Mouse (Mus musculus): ENCODE measurements around the gene Zfp658. TPM values are rescaled to one million over a fixed set of nuclear protein-coding genes. Genes with fewer than 3 reads are reported as not detected.

Gene Zfp658
- polyA plus RNA-seq, 1 experiment from 2014 or later: 10.3 TPM

DNA sequence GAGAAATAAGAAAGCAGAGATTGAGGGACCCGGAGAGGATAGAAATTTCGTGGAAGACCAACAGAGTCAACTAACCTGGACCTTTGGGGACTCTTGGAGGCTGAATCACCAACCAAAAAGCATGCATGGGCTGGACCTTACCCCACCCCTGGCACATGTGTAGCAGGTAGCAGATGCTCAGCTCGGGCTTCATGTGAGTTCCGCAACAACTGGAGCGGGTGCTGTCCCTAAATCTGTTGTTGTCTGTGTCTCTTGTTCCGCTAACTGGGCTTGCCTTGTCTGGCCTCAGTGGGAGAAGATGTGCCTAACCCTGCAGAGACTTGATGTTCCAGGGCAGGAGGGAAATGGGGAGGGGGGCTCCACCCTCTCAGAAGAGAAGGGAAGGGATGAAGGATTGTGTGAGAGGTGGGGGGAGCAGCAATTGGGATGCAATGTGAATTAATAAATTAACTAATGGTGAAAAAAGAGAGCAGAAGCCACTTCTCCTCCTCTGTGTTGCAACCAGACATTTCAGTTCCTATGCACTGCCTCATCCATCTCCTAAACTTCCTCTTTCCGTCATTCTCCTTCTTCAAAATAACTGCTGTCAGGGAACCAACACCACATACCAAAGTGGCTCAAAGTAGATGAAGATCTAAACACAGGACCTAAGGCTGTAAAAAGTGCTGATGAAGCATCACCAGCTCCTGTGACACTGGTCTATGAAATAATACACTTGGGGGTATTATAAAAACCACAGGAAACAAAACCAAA lies 17.7 kb upstream of the Zfp658 start, which contains the start of gene Cd33:
TSS of gene Cd33 (minus strand) at position 204 of the 753 bp plus-strand sequence.
- no peak within 1 kb of the TSS for H3K27ac ChIP-seq (replicated peaks; ENCODE audit: low read depth, low read length)
- H3K9ac ChIP-seq (replicated peaks; ENCODE audit: low read length): no peak within 1 kb of the TSS
- WGBS: 84% methylated on average over 7 of the region's 7 CpGs
- H3K4me1 ChIP-seq (ENCODE audit: control insufficient read depth, insufficient read depth, low read length): no peaks in the 10 kb centered on the region
- no peak within 1 kb of the TSS for H3K4me2 ChIP-seq (ENCODE audit: low read length)
- H3K27me3 ChIP-seq (ENCODE audit: control insufficient read depth, insufficient read depth, low read length): no peaks in the 10 kb centered on the region
- no peak for ATAC-seq (ENCODE audit: low FRiP score, low TSS enrichment)
- no peak for DNase-seq
- no peaks in the 10 kb centered on the region for H3K36me3 ChIP-seq (ENCODE audit: control insufficient read depth, insufficient read depth, low read length)
- no peak within 1 kb of the TSS for H3K4me3 ChIP-seq (replicated peaks; ENCODE audit: low read depth, low read length)
- H3K9me3 ChIP-seq (ENCODE audit: control insufficient read depth, low read length): no peaks in the 10 kb centered on the region

DNA sequence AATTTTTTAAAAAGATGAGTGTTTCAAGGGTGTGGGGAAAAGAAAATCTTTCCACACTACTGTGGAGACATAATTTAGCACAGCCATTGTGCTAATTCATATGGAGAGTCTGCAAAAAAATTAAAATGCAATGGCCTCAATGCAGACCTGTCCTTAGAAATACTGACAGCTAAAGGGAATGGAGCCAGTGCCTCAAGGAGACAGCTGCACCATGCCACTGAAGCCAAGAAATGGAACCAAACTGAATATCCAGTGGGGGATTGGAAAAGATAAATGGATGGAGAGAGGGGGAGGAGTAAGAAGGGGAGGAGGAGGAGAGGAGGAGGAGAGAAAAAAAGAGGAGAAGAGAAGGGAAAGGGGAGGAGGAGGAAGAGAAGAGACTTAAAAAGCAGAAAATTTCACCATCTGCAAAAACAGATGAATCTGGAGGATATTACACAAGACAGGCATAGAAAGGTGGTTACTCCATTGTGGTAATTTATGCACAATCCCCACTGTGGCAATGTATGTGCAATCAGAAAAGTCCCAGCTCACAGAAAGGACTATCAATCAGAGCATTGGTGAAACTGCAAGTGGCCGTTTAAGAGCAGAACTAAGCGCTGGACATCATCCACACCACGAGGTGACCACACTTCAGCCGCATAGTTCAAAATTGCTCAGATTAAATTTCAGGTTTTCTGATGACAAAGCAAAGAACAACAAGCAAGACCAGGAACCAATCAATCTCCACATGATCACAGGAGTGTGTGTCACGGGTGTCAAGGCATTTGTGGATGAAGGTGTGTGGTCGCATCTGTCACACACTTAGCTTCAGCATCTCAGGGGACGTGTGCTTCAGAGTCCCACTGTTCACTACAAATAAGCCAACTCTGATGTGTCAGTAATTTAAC lies 16.2 kb upstream of the Zfp658 start:
- ATAC-seq (ENCODE audit: low FRiP score, low TSS enrichment): no peak
- no peak overlapping the region for H3K27ac ChIP-seq (replicated peaks; ENCODE audit: low read depth, low read length)
- H3K36me3 ChIP-seq (ENCODE audit: control insufficient read depth, insufficient read depth, low read length): no peaks in the 10 kb centered on the region
- H3K9me3 ChIP-seq (ENCODE audit: control insufficient read depth, low read length): no peaks in the 10 kb centered on the region
- WGBS: 74% methylated on average over 7 of the region's 7 CpGs
- no peaks in the 10 kb centered on the region for H3K27me3 ChIP-seq (ENCODE audit: control insufficient read depth, insufficient read depth, low read length)
- no peak overlapping the region for H3K4me2 ChIP-seq (ENCODE audit: low read length)
- H3K4me1 ChIP-seq (ENCODE audit: control insufficient read depth, insufficient read depth, low read length): no peaks in the 10 kb centered on the region
- H3K9ac ChIP-seq (replicated peaks; ENCODE audit: low read length): no peak overlapping the region
- no peak for DNase-seq
- no peak overlapping the region for H3K4me3 ChIP-seq (replicated peaks; ENCODE audit: low read depth, low read length)

DNA sequence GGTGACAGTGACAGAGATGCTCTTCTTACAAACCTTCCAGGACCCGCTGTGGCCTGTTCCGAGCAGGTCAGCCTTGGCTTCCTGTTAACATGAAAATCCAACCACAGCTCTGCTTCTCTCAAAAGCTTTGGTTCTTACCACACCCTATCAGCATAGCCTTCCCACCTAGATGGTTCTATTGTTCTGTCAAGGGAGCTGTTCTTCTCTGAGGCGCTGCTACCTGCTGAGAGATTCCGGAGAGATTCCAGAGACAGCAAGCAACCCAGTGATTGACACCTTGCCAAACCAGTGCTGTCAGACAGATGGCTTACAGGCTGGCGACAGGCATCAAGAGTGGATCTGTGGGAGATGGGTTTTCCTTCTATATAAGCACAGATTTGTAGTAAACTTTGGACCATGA lies 14.4 kb upstream of the Zfp658 start:
- WGBS: 43% methylated on average over 5 of the region's 5 CpGs
- DNase-seq (no peak), ATAC-seq (ENCODE audit: low FRiP score, low TSS enrichment) (no peak)
- Histone ChIP-seq H3K27ac (replicated peaks; ENCODE audit: low read depth, low read length) (no peak overlapping the region), H3K4me3 (replicated peaks; ENCODE audit: low read depth, low read length) (no peak overlapping the region), H3K27me3 (ENCODE audit: control insufficient read depth, insufficient read depth, low read length) (no peaks in the 10 kb centered on the region), H3K4me2 (ENCODE audit: low read length) (no peak overlapping the region), H3K36me3 (ENCODE audit: control insufficient read depth, insufficient read depth, low read length) (no peaks in the 10 kb centered on the region), H3K9me3 (ENCODE audit: control insufficient read depth, low read length) (no peaks in the 10 kb centered on the region), H3K4me1 (ENCODE audit: control insufficient read depth, insufficient read depth, low read length) (no peaks in the 10 kb centered on the region), H3K9ac (replicated peaks; ENCODE audit: low read length) (no peak overlapping the region)

DNA sequence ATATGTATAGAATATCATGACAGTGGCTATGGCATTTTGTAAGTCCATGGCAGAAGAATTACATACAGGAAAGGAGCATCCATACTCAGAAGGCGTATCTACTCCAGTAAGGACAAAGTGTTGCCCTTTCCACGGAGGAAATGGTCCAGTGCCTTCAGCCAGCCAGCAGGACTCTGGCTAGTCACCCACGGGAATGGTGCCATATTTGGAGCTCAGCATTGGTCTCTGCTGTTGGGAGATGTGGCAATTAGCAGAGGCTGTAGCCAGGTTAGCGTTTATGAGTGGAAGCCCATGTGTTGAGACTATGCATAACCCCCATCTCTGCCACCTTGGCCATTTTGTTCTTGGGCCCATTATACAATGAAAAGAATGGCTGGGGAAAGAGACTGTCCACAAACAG lies 13.8 kb upstream of the Zfp658 start:
- 81% methylated on average over 4 of the region's 4 CpGs for WGBS
- no peaks in the 10 kb centered on the region for H3K9me3 ChIP-seq (ENCODE audit: control insufficient read depth, low read length)

DNA sequence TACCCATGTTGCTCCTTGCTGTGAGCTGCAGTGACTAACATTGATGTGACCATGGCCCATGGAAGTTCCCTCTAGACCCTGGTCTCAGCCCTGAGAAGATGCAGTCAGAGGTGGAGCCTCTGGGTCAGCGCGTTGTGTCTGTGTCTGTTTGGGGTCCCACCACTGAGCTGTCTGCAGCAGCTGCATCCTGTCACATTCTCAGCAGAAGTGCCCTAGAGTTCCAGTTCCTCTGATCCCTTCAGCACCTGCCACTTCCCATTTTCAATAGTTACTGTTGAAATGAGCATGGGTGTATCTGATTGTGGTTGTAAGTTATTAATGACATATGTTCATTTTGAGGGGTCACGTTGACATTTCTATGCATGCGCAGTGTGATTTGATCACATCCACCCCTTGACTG lies 8.9 kb upstream of the Zfp658 start:
- Histone ChIP-seq H3K4me3 (replicated peaks; ENCODE audit: low read depth, low read length) (no peak overlapping the region), H3K27ac (replicated peaks; ENCODE audit: low read depth, low read length) (no peak overlapping the region), H3K36me3 (ENCODE audit: control insufficient read depth, insufficient read depth, low read length) (no peaks in the 10 kb centered on the region), H3K4me2 (ENCODE audit: low read length) (no peak overlapping the region), H3K4me1 (ENCODE audit: control insufficient read depth, insufficient read depth, low read length) (no peaks in the 10 kb centered on the region), H3K27me3 (ENCODE audit: control insufficient read depth, insufficient read depth, low read length) (no peaks in the 10 kb centered on the region), H3K9me3 (ENCODE audit: control insufficient read depth, low read length) (no peaks in the 10 kb centered on the region), H3K9ac (replicated peaks; ENCODE audit: low read length) (no peak overlapping the region)
- no peak for ATAC-seq (ENCODE audit: low FRiP score, low TSS enrichment)
- no peak for DNase-seq
- WGBS: 93% methylated on average over 4 of the region's 4 CpGs

More for the DNA sequence above, 13.8 kb upstream of the Zfp658 start:
- Histone ChIP-seq H3K36me3 (ENCODE audit: control insufficient read depth, insufficient read depth, low read length) (no peaks in the 10 kb centered on the region), H3K27me3 (ENCODE audit: control insufficient read depth, insufficient read depth, low read length) (no peaks in the 10 kb centered on the region), H3K27ac (replicated peaks; ENCODE audit: low read depth, low read length) (no peak overlapping the region), H3K4me2 (ENCODE audit: low read length) (no peak overlapping the region), H3K4me1 (ENCODE audit: control insufficient read depth, insufficient read depth, low read length) (no peaks in the 10 kb centered on the region), H3K4me3 (replicated peaks; ENCODE audit: low read depth, low read length) (no peak overlapping the region), H3K9ac (replicated peaks; ENCODE audit: low read length) (no peak overlapping the region)
- ATAC-seq (ENCODE audit: low FRiP score, low TSS enrichment): no peak
- no peak for DNase-seq

DNA sequence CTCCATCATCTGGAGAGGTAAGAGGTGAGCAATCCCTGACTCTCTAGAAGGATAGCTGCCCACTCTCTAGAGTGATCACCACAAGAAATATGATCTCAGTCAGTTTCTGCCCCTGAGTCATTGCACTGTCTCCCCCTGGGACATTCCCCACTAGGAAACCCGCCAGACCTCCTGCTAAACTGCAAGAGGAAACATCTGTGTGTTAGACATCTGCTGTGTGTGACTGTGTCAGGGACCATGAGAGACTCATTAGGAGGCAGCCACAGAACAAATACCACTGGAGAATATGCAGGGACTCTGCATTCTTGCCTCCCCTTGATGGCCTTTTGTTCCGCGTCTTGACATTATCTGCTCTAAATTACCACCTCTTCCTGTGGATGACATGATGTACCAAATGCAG lies 7.5 kb upstream of the Zfp658 start:
- WGBS: 73% methylated on average over 3 of the region's 3 CpGs
- Histone ChIP-seq H3K27me3 (ENCODE audit: control insufficient read depth, insufficient read depth, low read length) (no peaks in the 10 kb centered on the region), H3K9ac (replicated peaks; ENCODE audit: low read length) (no peak overlapping the region), H3K36me3 (ENCODE audit: control insufficient read depth, insufficient read depth, low read length) (no peaks in the 10 kb centered on the region), H3K27ac (replicated peaks; ENCODE audit: low read depth, low read length) (no peak overlapping the region), H3K4me1 (ENCODE audit: control insufficient read depth, insufficient read depth, low read length) (no peaks in the 10 kb centered on the region), H3K9me3 (ENCODE audit: control insufficient read depth, low read length) (no peaks in the 10 kb centered on the region), H3K4me3 (replicated peaks; ENCODE audit: low read depth, low read length) (no peak overlapping the region), H3K4me2 (ENCODE audit: low read length) (no peak overlapping the region)
- DNase-seq: no peak
- ATAC-seq (ENCODE audit: low FRiP score, low TSS enrichment): no peak

DNA sequence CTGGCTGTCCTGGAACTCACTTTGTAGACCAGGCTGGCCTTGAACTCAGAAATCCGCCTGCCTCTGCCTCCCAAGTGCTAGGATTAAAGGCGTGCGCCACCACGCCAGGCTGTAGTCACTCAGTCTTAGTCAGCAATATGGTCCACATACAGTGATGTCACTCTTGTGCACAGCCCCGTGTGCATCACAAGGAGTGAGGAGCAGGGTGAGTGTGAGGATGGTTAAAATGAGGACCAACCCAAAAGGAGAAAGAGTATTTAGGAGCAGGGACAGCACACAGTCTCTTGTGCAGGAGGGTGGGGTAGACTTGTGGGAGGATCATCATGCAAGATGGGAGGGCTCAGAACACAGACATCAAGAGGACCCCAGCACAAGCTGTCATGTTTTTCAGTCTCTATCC lies 6.7 kb upstream of the Zfp658 start:
- Histone ChIP-seq H3K4me2 (ENCODE audit: low read length) (no peak overlapping the region), H3K27me3 (ENCODE audit: control insufficient read depth, insufficient read depth, low read length) (no peaks in the 10 kb centered on the region), H3K9me3 (ENCODE audit: control insufficient read depth, low read length) (no peaks in the 10 kb centered on the region), H3K9ac (replicated peaks; ENCODE audit: low read length) (no peak overlapping the region), H3K36me3 (ENCODE audit: control insufficient read depth, insufficient read depth, low read length) (no peaks in the 10 kb centered on the region), H3K4me3 (replicated peaks; ENCODE audit: low read depth, low read length) (no peak overlapping the region), H3K27ac (replicated peaks; ENCODE audit: low read depth, low read length) (no peak overlapping the region), H3K4me1 (ENCODE audit: control insufficient read depth, insufficient read depth, low read length) (no peaks in the 10 kb centered on the region)
- 92% methylated on average over 5 of the region's 5 CpGs for WGBS
- no peak for ATAC-seq (ENCODE audit: low FRiP score, low TSS enrichment)
- DNase-seq: no peak

DNA sequence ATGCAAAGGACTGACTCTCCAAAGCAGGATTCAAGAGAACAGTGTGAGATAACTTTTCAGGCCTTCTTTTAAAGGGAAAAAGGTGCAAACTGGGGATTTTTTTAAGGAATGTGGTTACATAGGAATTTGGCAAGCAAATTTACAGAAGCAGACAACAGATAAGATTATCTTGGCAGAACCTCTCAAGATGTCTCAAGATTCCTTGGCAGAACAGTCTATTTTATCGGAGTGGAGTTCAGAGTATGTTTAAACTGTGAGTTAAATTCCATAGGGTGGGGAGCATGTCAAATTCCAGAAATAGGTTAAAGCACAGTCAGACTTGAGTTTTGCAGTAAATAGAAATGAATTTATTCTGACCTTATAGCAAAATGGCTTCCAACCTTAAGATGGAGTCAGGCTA lies 5.2 kb upstream of the Zfp658 start:
- 96% methylated on average over 1 of the region's 1 CpGs for WGBS
- ATAC-seq (ENCODE audit: low FRiP score, low TSS enrichment): no peak
- no peak overlapping the region for H3K4me2 ChIP-seq (ENCODE audit: low read length)
- no peaks in the 10 kb centered on the region for H3K4me1 ChIP-seq (ENCODE audit: control insufficient read depth, insufficient read depth, low read length)
- DNase-seq: no peak
- no peaks in the 10 kb centered on the region for H3K9me3 ChIP-seq (ENCODE audit: control insufficient read depth, low read length)
- no peak overlapping the region for H3K4me3 ChIP-seq (replicated peaks; ENCODE audit: low read depth, low read length)
- H3K27me3 ChIP-seq (ENCODE audit: control insufficient read depth, insufficient read depth, low read length): no peaks in the 10 kb centered on the region
- H3K27ac ChIP-seq (replicated peaks; ENCODE audit: low read depth, low read length): no peak overlapping the region
- no peak overlapping the region for H3K9ac ChIP-seq (replicated peaks; ENCODE audit: low read length)
- H3K36me3 ChIP-seq (ENCODE audit: control insufficient read depth, insufficient read depth, low read length): no peaks in the 10 kb centered on the region

All from midbrain, embryonic 14.5 days (tissue).